Mouse (Mus musculus): ENCODE measurements at regions not wholly inside any gene's neighbourhood (a gene's known extent, or its start where the extent isn't known, plus 50 kb on each side); places are given as distances from the start of the nearest gene placed in this dataset.

DNA sequence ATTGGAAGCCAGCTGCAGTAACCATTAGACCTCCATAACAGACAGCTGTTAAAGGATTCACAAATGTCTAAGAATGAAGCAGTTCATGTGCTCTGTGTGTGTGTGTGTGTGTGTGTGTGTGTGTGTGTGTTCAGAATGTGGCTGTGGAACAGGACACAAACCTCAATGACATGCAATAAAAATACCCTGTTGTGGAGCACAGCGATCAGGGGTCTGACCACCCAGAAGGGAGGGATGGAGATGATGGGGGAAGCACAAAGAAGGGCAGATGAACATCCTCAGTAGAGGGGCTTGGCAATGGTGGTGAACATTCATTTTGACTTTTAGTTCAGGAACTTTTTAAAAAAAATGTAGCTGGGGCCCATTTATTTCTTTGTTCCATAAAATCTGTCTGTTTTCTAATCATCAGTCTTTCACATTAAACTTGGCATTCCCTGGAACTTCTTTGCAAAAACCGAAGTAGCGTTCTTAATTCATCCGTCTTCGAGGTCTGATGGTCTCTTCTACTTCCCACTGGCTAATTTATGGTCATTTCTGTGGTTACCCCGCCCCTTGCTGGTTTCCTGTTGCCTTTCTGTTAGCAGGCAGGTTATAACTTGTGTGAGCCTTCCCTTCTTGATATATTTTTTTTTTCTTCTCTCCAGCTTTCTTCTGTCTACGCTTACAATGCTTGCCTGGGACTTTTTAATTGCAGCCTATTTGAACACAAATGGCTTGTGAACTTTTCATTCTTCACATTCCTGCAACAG, 165.6 kb downstream of the Usp46 start:
- no peaks in the 10 kb centered on the region for H3K4me1 ChIP-seq (replicated peaks)
- WGBS (ENCODE audit: insufficient replicate concordance) = 23% methylated on average over 7 of the region's 7 CpGs
- no peak overlapping the region for H3K4me2 ChIP-seq
- DNase-seq = no peak
- ATAC-seq (ENCODE audit: low read depth) = no peak
- H3K27ac ChIP-seq = no peak overlapping the region
- H3K36me3 ChIP-seq = no peaks in the 10 kb centered on the region
- no peaks in the 10 kb centered on the region for H3K9me3 ChIP-seq (replicated peaks)
- H3K27me3 ChIP-seq = no peaks in the 10 kb centered on the region
- no peak overlapping the region for H3K9ac ChIP-seq
- H3K4me3 ChIP-seq (replicated peaks) = no peak overlapping the region

DNA sequence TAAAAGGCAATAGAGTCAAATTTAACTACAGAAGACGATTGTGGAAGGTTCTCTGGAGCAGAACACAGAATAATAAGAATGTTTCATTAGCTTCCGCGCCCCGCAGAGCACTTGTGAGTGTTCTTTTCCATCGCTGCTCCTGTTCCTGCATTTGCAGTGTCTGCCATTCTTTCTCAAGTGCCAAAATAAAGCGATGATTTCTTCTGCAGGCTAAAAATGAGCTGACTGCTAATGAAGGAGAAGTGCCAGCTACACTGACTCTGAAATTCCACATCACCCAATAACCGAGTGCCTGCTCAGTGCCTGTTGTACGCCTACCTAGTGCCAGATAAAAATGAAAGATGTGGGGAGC, 165.0 kb downstream of the Usp46 start:
- Histone ChIP-seq H3K4me3 (replicated peaks) (no peak overlapping the region), H3K9ac (no peak overlapping the region), H3K9me3 (replicated peaks) (no peaks in the 10 kb centered on the region), H3K36me3 (no peaks in the 10 kb centered on the region), H3K27me3 (no peaks in the 10 kb centered on the region), H3K27ac (no peak overlapping the region), H3K4me2 (no peak overlapping the region), H3K4me1 (replicated peaks) (no peaks in the 10 kb centered on the region)
- WGBS (ENCODE audit: insufficient replicate concordance) = 55% methylated on average over 8 of the region's 8 CpGs
- ATAC-seq (ENCODE audit: low read depth) = no peak
- no peak for DNase-seq

DNA sequence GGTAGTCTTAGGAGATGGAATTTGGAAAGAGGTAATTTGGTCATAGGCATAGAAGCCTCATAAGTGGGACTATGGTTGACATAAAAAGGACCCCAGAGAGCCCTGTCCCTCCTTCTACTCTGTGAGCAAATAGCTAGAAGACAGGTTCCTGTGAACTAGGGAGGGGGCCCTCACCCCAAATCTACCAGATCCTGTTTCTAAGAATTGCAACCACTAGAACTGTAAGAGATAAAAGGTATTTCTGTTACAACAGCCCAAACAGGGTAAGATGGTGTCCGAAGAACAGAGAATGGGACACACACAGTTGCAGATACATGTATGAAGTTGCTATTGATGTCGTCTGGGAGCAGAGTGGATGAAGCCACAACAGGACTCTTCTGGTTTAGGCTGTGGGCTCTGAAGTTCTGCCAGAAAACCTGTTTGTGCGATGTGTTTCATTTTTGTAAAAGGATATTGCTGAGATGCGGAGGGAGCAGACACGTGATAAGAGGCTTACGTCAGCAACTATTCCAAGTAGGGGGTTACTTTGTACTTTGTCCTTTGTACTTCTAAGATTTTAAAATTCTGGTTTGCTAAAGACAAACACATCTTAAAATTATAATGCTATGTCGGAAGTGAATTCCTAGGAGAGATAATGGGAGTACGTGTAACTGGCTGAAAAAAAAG, 164.0 kb downstream of the Usp46 start:
- WGBS (ENCODE audit: insufficient replicate concordance) = 69% methylated on average over 8 of the region's 8 CpGs
- no peaks in the 10 kb centered on the region for H3K9me3 ChIP-seq (replicated peaks)
- H3K4me2 ChIP-seq = no peak overlapping the region
- no peaks in the 10 kb centered on the region for H3K27me3 ChIP-seq
- H3K4me1 ChIP-seq (replicated peaks) = no peaks in the 10 kb centered on the region
- DNase-seq (no peak), ATAC-seq (ENCODE audit: low read depth) (no peak)
- H3K36me3 ChIP-seq = no peaks in the 10 kb centered on the region
- H3K9ac ChIP-seq = no peak overlapping the region
- no peak overlapping the region for H3K4me3 ChIP-seq (replicated peaks)
- no peak overlapping the region for H3K27ac ChIP-seq

DNA sequence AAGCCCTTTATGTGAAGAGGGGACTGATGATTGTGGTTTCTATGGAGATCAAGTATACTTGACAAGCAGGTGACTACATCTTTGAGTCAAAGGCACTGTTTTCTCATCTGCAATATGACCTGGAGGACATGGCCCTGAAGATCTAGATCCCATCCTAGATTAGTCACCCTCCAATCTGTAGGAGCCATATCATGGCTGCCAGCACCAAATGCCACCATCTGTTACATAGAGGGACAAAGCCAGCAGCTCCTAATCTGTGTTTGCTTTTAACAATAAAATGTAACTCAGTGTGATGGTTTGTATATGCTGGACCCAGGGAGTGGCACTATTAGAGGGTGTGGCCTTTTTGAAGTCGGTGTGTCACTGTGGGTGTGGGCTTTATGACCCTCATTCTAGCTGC, 156.1 kb downstream of the Usp46 start:
- ATAC-seq (ENCODE audit: low read depth) (no peak), DNase-seq (no peak)
- Histone ChIP-seq H3K4me2 (no peak overlapping the region), H3K9ac (no peak overlapping the region), H3K36me3 (no peaks in the 10 kb centered on the region), H3K4me1 (replicated peaks) (no peaks in the 10 kb centered on the region), H3K9me3 (replicated peaks) (no peaks in the 10 kb centered on the region), H3K27ac (no peak overlapping the region), H3K27me3 (no peaks in the 10 kb centered on the region), H3K4me3 (replicated peaks) (no peak overlapping the region)
- 42% methylated on average over 1 of the region's 1 CpGs for WGBS (ENCODE audit: insufficient replicate concordance)

DNA sequence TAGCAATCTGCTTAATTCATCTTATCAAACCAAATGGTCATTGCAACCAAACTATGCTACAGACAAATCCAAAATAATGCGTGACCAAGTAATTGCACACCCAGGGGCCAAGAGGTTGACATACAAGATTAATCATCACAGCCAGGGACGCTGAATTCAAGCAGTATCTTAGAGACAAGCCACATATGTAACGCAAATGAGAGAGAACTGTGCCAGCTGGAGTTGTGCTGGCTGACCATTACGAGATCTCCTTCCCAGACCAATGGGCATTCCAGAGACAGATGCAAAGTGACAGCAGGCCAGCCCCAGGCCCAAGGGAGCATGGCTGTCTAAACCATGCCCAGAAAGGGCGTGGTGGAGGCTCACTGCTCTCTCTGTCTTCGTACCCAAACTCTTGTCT, 155.1 kb downstream of the Usp46 start:
- DNase-seq = no peak
- H3K27me3 ChIP-seq = no peaks in the 10 kb centered on the region
- no peaks in the 10 kb centered on the region for H3K4me1 ChIP-seq (replicated peaks)
- H3K27ac ChIP-seq = no peak overlapping the region
- no peaks in the 10 kb centered on the region for H3K9me3 ChIP-seq (replicated peaks)
- ATAC-seq (ENCODE audit: low read depth) = no peak
- 63% methylated on average over 6 of the region's 6 CpGs for WGBS (ENCODE audit: insufficient replicate concordance)
- H3K4me3 ChIP-seq (replicated peaks) = no peak overlapping the region
- H3K9ac ChIP-seq = no peak overlapping the region
- no peak overlapping the region for H3K4me2 ChIP-seq
- no peaks in the 10 kb centered on the region for H3K36me3 ChIP-seq

DNA sequence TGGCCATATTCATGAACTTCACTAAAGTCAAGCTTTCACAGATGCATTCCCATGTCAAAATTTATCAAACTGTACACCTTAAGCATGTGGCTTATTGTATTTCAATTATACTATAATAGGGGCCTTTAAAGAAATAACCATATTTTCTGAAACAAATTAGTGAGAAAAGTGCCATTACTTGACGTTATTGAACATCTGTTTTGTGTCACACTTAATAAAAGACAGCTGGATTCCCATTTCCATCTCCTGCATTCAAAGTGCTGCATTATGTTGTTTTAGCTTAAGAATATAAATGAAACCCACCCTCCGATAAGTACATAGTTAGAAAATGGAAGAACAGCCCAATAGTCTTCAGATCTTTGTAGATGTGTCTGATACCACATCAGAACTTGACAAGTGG, 150.2 kb downstream of the Usp46 start:
- H3K9me3 ChIP-seq (replicated peaks) = no peaks in the 10 kb centered on the region
- H3K4me3 ChIP-seq (replicated peaks) = no peak overlapping the region
- no peaks in the 10 kb centered on the region for H3K36me3 ChIP-seq
- no peaks in the 10 kb centered on the region for H3K4me1 ChIP-seq (replicated peaks)
- no peak for DNase-seq
- no peak overlapping the region for H3K27ac ChIP-seq
- no peak overlapping the region for H3K4me2 ChIP-seq
- no peaks in the 10 kb centered on the region for H3K27me3 ChIP-seq
- H3K9ac ChIP-seq = no peak overlapping the region
- no peak for ATAC-seq (ENCODE audit: low read depth)
- WGBS (ENCODE audit: insufficient replicate concordance) = 60% methylated on average over 2 of the region's 2 CpGs

DNA sequence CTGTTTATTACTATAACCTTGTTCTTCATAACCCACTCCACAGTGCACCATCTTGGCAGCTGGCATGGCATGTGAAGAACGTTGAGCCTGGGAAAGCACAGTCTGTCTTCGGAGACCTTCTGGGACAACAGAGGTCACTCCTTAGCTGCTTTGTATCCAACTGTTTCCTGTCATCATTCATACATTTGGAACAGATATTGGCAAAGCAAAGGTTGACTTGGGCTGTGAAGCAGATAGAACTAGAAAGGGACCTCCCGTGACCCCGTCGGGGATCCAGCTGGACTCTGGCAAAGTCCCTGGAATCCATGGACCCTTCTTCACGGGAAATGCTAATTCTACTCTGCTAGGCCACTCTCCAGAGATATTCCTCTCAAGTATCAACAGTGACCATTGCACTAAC, 148.3 kb downstream of the Usp46 start:
- Histone ChIP-seq H3K27me3 (no peaks in the 10 kb centered on the region), H3K36me3 (no peaks in the 10 kb centered on the region), H3K9ac (no peak overlapping the region), H3K27ac (no peak overlapping the region), H3K9me3 (replicated peaks) (no peaks in the 10 kb centered on the region), H3K4me2 (no peak overlapping the region), H3K4me1 (replicated peaks) (no peaks in the 10 kb centered on the region), H3K4me3 (replicated peaks) (no peak overlapping the region)
- ATAC-seq (ENCODE audit: low read depth) (no peak), DNase-seq (no peak)
- WGBS (ENCODE audit: insufficient replicate concordance) = 76% methylated on average over 6 of the region's 6 CpGs

DNA sequence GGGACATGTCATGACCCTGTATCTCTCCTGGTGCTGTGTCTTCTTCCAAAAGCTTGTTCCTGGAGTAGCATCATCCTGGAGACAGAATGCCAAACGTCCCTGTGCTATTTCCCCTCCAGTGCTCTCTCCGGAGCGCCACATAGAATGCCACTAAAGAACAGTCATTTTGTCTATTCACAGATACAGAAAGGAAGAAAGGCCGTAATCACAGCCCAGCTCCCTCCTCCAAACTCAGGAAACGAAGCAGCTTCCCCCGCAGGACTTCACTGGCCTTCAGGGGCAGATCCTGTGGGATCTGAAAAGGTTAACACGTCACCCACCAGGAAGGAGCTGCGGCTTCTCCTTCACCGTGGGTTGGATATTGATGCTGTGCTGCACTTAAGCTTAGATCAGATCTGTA, 140.7 kb downstream of the Usp46 start:
- Histone ChIP-seq H3K36me3 (no peaks in the 10 kb centered on the region), H3K4me1 (replicated peaks) (no peaks in the 10 kb centered on the region), H3K4me2 (no peak overlapping the region), H3K9ac (no peak overlapping the region), H3K27me3 (no peaks in the 10 kb centered on the region), H3K27ac (no peak overlapping the region), H3K9me3 (replicated peaks) (no peaks in the 10 kb centered on the region), H3K4me3 (replicated peaks) (no peak overlapping the region)
- DNase-seq (no peak), ATAC-seq (ENCODE audit: low read depth) (no peak)
- WGBS (ENCODE audit: insufficient replicate concordance) = 57% methylated on average over 9 of the region's 9 CpGs

DNA sequence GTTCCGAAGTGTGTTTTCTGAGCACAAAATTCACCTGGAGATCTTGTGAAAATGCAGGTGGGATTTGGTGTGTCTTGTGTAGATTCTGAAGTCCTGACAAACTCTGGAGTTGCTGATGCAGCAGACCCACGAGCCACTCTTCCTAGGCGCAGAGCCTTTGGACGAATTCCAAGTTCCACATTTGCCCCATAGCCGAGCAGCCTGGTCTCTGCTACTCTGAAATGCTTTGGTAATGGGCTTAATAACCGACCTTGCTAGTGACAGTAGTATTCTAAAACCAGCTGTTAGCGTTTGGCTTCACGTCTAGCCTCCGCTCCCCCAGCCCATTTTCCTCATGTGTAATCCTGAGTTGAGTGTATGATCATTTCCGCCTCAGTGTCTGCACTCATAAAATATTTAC, 139.5 kb downstream of the Usp46 start:
- ATAC-seq (ENCODE audit: low read depth) (no peak), DNase-seq (no peak)
- 67% methylated on average over 10 of the region's 10 CpGs for WGBS (ENCODE audit: insufficient replicate concordance)
- Histone ChIP-seq H3K9me3 (replicated peaks) (no peaks in the 10 kb centered on the region), H3K9ac (no peak overlapping the region), H3K36me3 (no peaks in the 10 kb centered on the region), H3K27ac (no peak overlapping the region), H3K27me3 (no peaks in the 10 kb centered on the region), H3K4me2 (no peak overlapping the region), H3K4me1 (replicated peaks) (no peaks in the 10 kb centered on the region), H3K4me3 (replicated peaks) (no peak overlapping the region)

DNA sequence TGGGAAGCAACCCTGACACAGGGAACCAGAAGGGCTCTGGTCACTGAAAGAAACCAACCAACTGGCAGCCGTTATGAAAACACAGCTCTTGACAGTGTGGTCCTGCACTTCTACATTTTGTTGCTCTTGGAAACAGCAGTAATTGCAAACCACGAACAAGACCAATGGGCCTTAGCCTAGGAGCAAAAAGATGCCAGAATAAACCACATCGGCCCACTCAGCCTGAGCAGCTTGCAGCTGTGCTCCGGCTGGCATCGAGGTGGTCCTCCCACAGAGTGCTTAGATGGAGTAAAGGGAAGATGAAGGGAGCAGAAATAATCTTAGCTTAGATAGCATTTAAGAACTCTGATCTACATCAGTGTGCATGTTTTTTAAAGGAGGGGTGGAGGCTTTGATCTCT, 138.0 kb downstream of the Usp46 start:
- H3K9me3 ChIP-seq (replicated peaks) = no peaks in the 10 kb centered on the region
- no peaks in the 10 kb centered on the region for H3K4me1 ChIP-seq (replicated peaks)
- H3K4me2 ChIP-seq = no peak overlapping the region
- no peaks in the 10 kb centered on the region for H3K27me3 ChIP-seq
- H3K9ac ChIP-seq = no peak overlapping the region
- H3K27ac ChIP-seq = no peak overlapping the region
- no peaks in the 10 kb centered on the region for H3K36me3 ChIP-seq
- H3K4me3 ChIP-seq (replicated peaks) = no peak overlapping the region
- DNase-seq (no peak), ATAC-seq (ENCODE audit: low read depth) (no peak)
- WGBS (ENCODE audit: insufficient replicate concordance) = 68% methylated on average over 5 of the region's 5 CpGs

DNA sequence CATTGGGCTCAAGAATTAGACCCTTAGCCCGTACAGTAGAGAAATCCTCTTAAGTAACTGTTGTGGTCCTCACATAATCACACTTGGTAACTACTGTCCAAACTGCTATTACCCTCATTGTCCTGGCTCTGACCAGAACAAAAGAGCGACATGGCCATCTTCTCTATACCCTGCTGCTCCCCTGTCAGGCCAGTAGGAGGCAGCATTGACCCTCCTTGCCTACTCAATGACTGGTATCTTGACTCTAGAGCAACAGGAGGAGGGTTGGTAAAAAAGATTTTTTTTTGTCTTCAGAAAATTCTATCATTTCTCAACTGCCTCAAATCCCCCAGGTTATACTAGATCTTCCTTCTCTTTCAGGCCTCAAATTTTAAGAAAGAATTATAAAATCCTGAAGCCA, 130.4 kb downstream of the Usp46 start:
- H3K4me2 ChIP-seq = no peak overlapping the region
- H3K9ac ChIP-seq = no peak overlapping the region
- no peaks in the 10 kb centered on the region for H3K9me3 ChIP-seq (replicated peaks)
- no peaks in the 10 kb centered on the region for H3K36me3 ChIP-seq
- H3K4me3 ChIP-seq (replicated peaks) = no peak overlapping the region
- WGBS (ENCODE audit: insufficient replicate concordance) = 33% methylated on average over 2 of the region's 2 CpGs
- no peaks in the 10 kb centered on the region for H3K27me3 ChIP-seq
- no peak for ATAC-seq (ENCODE audit: low read depth)
- DNase-seq = no peak
- no peak overlapping the region for H3K27ac ChIP-seq
- H3K4me1 ChIP-seq (replicated peaks) = no peaks in the 10 kb centered on the region

DNA sequence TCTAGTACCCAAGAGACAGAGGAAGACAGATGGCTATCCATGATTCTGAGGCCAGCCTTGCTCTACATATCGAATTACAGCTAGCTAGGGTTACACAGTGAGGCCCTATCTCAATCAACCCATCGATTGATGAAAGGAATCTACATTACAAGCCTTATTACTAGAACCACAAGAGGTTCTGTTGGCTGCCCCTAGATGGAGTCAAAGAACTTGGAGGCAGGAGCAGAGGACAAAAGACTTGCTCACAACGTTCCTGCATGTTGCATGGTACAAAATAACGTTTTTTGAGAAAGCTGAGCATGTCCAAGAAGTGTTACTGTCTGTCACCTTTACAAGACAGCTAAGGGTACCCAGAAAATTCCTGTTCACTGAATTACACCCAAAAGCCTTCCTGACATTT, 129.8 kb downstream of the Usp46 start:
- WGBS (ENCODE audit: insufficient replicate concordance) = 39% methylated on average over 4 of the region's 4 CpGs
- Histone ChIP-seq H3K4me1 (replicated peaks) (no peaks in the 10 kb centered on the region), H3K9me3 (replicated peaks) (no peaks in the 10 kb centered on the region), H3K9ac (no peak overlapping the region), H3K27me3 (no peaks in the 10 kb centered on the region), H3K4me3 (replicated peaks) (no peak overlapping the region), H3K4me2 (no peak overlapping the region), H3K27ac (no peak overlapping the region), H3K36me3 (no peaks in the 10 kb centered on the region)
- ATAC-seq (ENCODE audit: low read depth) = no peak
- no peak for DNase-seq

Measured in liver, embryonic 13.5 days (tissue).